Mouse (Mus musculus) liver, adult 2 months (tissue): ENCODE results near the gene Tex19.1.

Experiments
- CTCF ChIP-seq: fragments of 200-500 bp; IDR thresholded peaks from 2 replicates; pipeline ENCODE4 v1.5.1; 2011; ENCODE audit warnings: low read depth, low read length, control low read depth
- POLR2A ChIP-seq: fragments of 200-500 bp; IDR thresholded peaks from 2 replicates; pipeline ENCODE4 v1.6.1; 2011; ENCODE audit warnings: low read length, control low read depth; ENCODE audit not compliant: insufficient read depth; ENCODE audit errors: extremely low read depth

DNA sequence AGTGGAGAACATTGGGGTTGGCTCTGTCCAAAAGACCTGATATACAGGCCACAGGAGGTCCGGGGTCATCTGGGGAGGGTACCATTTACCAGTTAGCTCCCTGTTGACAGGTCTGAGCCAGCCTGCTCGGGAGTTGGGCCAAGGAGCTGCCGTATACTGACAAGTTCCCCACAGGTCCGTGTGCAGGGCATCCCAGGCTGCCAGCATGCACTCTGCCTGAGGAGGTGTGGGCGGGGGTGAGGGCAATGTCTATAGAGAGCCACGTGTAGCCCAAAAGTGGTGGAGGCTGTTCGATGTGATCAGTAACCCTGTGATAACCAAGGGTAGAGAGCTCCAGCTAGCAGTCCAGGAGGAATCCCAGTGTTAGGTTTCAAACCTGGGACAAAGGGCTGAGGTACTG, 46.2 kb upstream of the Tex19.1 start:
- TF ChIP-seq CTCF (no peak), POLR2A (no peak)
